Mouse (Mus musculus): ENCODE results near the gene Tprn. TPM values are rescaled to one million over a fixed set of nuclear protein-coding genes. Genes with fewer than 3 reads are reported as not detected.

Tprn gene
- polyA plus RNA-seq, 1 experiment from 2014 or later: 10.0 TPM

DNA sequence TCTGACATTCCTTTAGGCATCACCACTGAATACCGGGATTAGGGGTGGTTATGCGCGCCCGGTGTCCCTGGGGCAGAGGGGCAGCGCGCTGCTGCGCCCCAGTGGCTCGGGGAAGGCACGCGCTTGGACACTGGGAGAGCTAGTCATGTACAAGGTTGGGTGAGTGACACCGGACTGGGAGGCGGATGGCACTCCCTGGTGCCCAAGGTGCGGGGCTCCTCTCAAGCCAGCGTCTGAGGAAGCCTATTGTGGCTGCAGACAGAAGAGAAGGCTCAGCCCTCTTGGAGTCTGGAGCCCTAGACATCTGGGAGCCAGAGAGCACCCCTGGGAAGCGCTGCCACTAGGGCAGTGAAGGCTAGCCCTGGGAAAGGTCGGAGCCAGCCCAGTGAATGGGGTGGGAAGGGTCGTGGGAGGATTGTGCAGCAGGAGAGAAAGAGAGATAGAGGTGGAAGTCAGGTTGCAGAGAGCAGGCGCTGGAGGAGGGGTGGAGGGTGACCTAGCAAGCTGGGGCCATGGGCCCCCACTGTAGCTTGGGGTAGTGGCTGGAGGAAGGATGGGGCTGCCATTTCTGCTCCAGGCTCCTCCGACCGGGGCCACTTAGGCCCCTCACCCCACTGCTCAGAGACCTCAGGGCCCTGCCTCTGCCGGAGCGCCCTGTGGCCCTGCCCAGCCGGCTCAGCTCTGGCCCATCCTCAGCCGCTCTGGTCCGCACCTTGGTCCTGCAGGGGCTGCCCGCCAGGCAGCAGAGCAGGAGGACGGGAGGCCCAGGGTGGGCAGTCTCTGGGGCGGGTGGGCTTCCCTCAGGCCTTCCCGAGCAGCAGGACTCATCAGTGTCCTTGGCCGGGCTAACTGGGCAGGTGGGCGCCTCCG lies 29.0 kb downstream of the Tprn start:
- Histone ChIP-seq H3K27ac (no peak overlapping the region), H3K27me3 (peaks cover 95% of the 10 kb centered on the region), H3K36me3 (replicated peaks) (peaks cover 4% of the 10 kb centered on the region; the same call in 1 of the 2 replicates), H3K4me3 (replicated peaks) (peak overlapping the region; percentile 30), H3K4me1 (peaks cover 19% of the 10 kb centered on the region), H3K9ac (peak overlapping the region; percentile 25; the same call in 1 of the 2 replicates), H3K4me2 (peak overlapping the region; percentile 46), H3K9me3 (no peaks in the 10 kb centered on the region)
- WGBS: 6% methylated on average over 30 of the region's 32 CpGs
- ATAC-seq (ENCODE audit: low FRiP score): 0 out of 2 replicates have a peak, but pooled peaks have one; percentile 7

GRCm38 (mm10) chr2:25292054-25292544 lies 29.7 kb downstream of the Tprn start:
- peak overlapping the region; percentile 25; the same call in 1 of the 2 replicates for H3K9ac ChIP-seq
- H3K4me2 ChIP-seq: peak overlapping the region; percentile 46
- ATAC-seq (ENCODE audit: low FRiP score): peak; percentile 22; the same call in 1 of the 2 replicates
- peaks cover 98% of the 10 kb centered on the region for H3K27me3 ChIP-seq
- H3K4me3 ChIP-seq (replicated peaks): peak overlapping the region; percentile 30
- H3K4me1 ChIP-seq: peaks cover 19% of the 10 kb centered on the region
- H3K36me3 ChIP-seq (replicated peaks): no peaks in the 10 kb centered on the region
- 6% methylated on average over 43 of the region's 43 CpGs for WGBS
- H3K9me3 ChIP-seq: no peaks in the 10 kb centered on the region
- no peak overlapping the region for H3K27ac ChIP-seq

DNA sequence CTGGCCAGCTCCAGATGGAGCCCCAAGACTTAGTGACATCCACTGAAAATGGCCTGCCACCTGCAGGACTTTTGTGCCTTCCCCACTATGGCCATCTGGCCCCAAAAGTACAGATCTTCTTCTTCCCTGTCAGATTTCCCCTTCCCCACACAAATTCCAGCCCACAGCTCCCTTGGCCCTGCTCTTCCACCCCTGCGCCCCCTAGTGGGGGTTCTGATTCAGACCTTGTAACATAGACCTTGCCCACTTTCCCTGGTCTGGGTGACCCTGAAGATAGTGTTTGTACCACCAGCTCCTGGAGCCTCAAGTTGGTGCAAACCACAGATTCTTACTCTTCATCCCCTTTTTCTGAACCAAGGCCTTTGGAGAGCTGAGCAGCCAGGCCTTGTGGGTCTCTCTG lies 30.4 kb downstream of the Tprn start:
- Histone ChIP-seq H3K4me2 (no peak overlapping the region), H3K9ac (no peak overlapping the region), H3K36me3 (replicated peaks) (no peaks in the 10 kb centered on the region), H3K9me3 (no peaks in the 10 kb centered on the region), H3K4me1 (peaks cover 19% of the 10 kb centered on the region), H3K4me3 (replicated peaks) (no peak overlapping the region), H3K27ac (no peak overlapping the region), H3K27me3 (peaks cover 98% of the 10 kb centered on the region)
- ATAC-seq (ENCODE audit: low FRiP score): no peak
- WGBS: 6% methylated on average over 1 of the region's 1 CpGs

GRCm38 (mm10) chr2:25293706-25294105 lies 31.3 kb downstream of the Tprn start:
- no peak overlapping the region for H3K27ac ChIP-seq
- no peaks in the 10 kb centered on the region for H3K36me3 ChIP-seq (replicated peaks)
- 74% methylated on average over 9 of the region's 9 CpGs for WGBS
- H3K27me3 ChIP-seq: peaks cover 95% of the 10 kb centered on the region
- H3K4me2 ChIP-seq: no peak overlapping the region
- no peak overlapping the region for H3K4me3 ChIP-seq (replicated peaks)
- ATAC-seq (ENCODE audit: low FRiP score): no peak
- H3K9ac ChIP-seq: no peak overlapping the region
- peaks cover 19% of the 10 kb centered on the region for H3K4me1 ChIP-seq
- no peaks in the 10 kb centered on the region for H3K9me3 ChIP-seq

DNA sequence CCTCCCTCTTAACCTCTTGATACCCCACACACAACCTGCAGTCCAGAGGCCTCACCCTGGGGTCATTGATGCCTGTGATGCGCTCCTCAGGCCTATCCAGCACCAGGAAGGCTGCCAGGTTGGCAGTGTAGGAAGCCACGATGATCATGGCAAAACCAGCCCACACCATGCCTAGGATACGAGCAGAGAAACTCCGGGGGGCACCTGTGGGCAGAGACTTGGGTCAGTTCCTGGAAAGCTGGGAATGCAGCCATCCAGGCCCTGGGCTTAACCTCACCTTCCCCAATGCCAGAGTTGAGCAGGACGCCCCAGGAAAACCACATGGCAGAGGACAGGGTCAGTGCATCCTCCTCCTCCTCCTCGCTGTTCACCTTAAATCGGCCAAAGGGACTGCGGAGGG lies 34.7 kb downstream of the Tprn start:
- no peak overlapping the region for H3K4me3 ChIP-seq (replicated peaks)
- ATAC-seq (ENCODE audit: low FRiP score): no peak
- no peak overlapping the region for H3K4me2 ChIP-seq
- peaks cover 61% of the 10 kb centered on the region for H3K27me3 ChIP-seq
- H3K4me1 ChIP-seq: peaks cover 5% of the 10 kb centered on the region
- no peak overlapping the region for H3K27ac ChIP-seq
- H3K9ac ChIP-seq: no peak overlapping the region
- WGBS: 84% methylated on average over 7 of the region's 8 CpGs
- H3K9me3 ChIP-seq: no peaks in the 10 kb centered on the region
- no peaks in the 10 kb centered on the region for H3K36me3 ChIP-seq (replicated peaks)

DNA sequence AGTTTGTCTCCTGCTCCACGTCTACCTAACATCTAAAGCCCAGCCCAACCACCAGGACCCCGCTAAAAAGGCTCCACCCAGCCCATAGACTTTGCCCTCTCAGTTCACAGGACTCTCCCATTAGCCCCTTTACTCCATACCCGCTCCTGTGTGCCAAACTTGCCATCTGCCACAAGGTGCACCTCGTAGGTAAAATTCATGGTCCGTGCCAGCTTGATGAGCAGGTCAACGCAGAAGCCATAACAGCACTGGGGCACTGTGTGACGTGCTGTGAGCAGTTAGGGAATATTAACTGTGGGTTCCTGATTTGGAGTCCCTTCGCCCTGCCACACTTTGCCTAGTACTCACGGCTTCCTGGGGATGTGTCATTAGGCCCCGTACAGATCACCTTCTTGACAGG lies 35.6 kb downstream of the Tprn start:
- Histone ChIP-seq H3K9ac (no peak overlapping the region), H3K27me3 (peaks cover 56% of the 10 kb centered on the region), H3K4me1 (no peaks in the 10 kb centered on the region), H3K4me2 (no peak overlapping the region), H3K4me3 (replicated peaks) (no peak overlapping the region), H3K36me3 (replicated peaks) (no peaks in the 10 kb centered on the region), H3K27ac (no peak overlapping the region), H3K9me3 (no peaks in the 10 kb centered on the region)
- whole genome bisulfite sequencing: 85% methylated on average over 10 of the region's 10 CpGs
- no peak for ATAC-seq (ENCODE audit: low FRiP score)

DNA sequence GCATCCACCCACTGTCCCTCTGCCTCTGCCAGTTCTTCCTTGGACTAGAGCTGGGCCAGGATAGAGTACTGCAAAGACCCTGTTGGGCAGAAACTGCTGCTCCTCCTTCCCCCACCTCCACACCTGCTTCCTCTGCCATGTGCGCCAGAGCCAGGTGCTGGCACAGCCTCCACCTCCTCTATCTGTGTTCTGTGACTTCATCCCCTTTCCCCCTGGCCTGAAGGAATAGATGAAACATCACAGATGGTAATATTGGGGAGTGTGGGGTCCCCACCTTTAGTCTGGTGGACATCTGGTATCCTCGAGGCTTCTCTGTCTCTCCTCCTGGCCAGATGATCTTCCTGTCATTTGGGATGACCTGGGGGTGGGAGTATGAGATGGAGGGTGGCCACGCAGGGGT lies 41.0 kb downstream of the Tprn start:
- peaks cover 52% of the 10 kb centered on the region for H3K27me3 ChIP-seq
- H3K4me3 ChIP-seq (replicated peaks): no peak overlapping the region
- H3K9me3 ChIP-seq: no peaks in the 10 kb centered on the region
- ATAC-seq (ENCODE audit: low FRiP score): no peak
- H3K4me1 ChIP-seq: 0 out of 2 replicates have a peak, but pooled peaks cover 13% of the 10 kb centered on the region
- WGBS: 82% methylated on average over 3 of the region's 3 CpGs
- no peak overlapping the region for H3K9ac ChIP-seq
- no peaks in the 10 kb centered on the region for H3K36me3 ChIP-seq (replicated peaks)
- H3K27ac ChIP-seq: no peak overlapping the region
- no peak overlapping the region for H3K4me2 ChIP-seq

- peak overlapping the region; percentile 87 for H3K4me2 ChIP-seq
- ATAC-seq (ENCODE audit: low FRiP score): no peak
- 71% methylated on average over 7 of the region's 7 CpGs for WGBS
- H3K4me3 ChIP-seq (replicated peaks): peak overlapping the region; percentile 49; the same call in 1 of the 2 replicates
- H3K27me3 ChIP-seq: peaks cover 58% of the 10 kb centered on the region
- H3K27ac ChIP-seq: no peak overlapping the region
- 0 out of 2 replicates have a peak, but pooled peaks cover 13% of the 10 kb centered on the region for H3K4me1 ChIP-seq
- H3K9me3 ChIP-seq: no peaks in the 10 kb centered on the region
- no peaks in the 10 kb centered on the region for H3K36me3 ChIP-seq (replicated peaks)
- H3K9ac ChIP-seq: 0 out of 2 replicates have a peak overlapping the region, but pooled peaks have one; percentile 61
Measured at GRCm38 (mm10) chr2:25303931-25304656, 41.7 kb downstream of the Tprn start.

- peaks cover 66% of the 10 kb centered on the region for H3K27me3 ChIP-seq
- 2% methylated on average over 41 of the region's 45 CpGs for WGBS
- H3K27ac ChIP-seq: no peak overlapping the region
- peak; percentile 83 for ATAC-seq (ENCODE audit: low FRiP score)
- peak overlapping the region; percentile 87 for H3K4me2 ChIP-seq
- H3K9me3 ChIP-seq: no peaks in the 10 kb centered on the region
- H3K4me3 ChIP-seq (replicated peaks): peak overlapping the region; percentile 49
- 0 out of 2 replicates have a peak, but pooled peaks cover 13% of the 10 kb centered on the region for H3K4me1 ChIP-seq
- H3K36me3 ChIP-seq (replicated peaks): no peaks in the 10 kb centered on the region
- H3K9ac ChIP-seq: peak overlapping the region; percentile 61
Measured at GRCm38 (mm10) chr2:25304657-25305541, 42.5 kb downstream of the Tprn start.

- WGBS: 50% methylated on average over 14 of the region's 14 CpGs
- ATAC-seq (ENCODE audit: low FRiP score): no peak
- H3K27me3 ChIP-seq: peaks cover 75% of the 10 kb centered on the region
Measured at GRCm38 (mm10) chr2:25305587-25306359, 43.4 kb downstream of the Tprn start.

DNA sequence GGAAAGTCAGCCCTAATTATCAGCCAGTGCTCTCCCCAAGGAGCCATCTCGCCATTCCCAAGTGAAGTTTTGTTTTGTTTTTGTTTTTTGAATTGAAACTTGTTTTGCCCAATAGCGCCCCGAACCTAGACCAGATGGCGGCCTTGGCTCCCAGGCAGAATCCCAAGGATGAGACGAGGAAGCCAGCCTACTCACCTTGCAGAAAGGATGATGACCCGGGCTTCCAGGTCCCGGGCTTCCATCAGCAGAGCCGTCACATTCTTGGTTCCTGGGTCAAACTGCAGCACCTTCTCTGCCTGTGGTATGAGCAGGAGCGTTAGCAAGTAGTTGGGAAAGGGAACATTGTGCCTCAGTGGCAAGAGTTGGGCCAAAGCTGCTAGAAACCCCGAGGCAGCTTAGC lies 47.8 kb downstream of the Tprn start:
- Histone ChIP-seq H3K36me3 (replicated peaks) (no peaks in the 10 kb centered on the region), H3K9me3 (no peaks in the 10 kb centered on the region), H3K4me3 (replicated peaks) (no peak overlapping the region), H3K4me2 (no peak overlapping the region), H3K27ac (no peak overlapping the region), H3K27me3 (peaks cover 99% of the 10 kb centered on the region), H3K4me1 (0 out of 2 replicates have a peak, but pooled peaks cover 4% of the 10 kb centered on the region), H3K9ac (no peak overlapping the region)
- ATAC-seq (ENCODE audit: low FRiP score): no peak
- WGBS: 57% methylated on average over 10 of the region's 10 CpGs

More at GRCm38 (mm10) chr2:25305587-25306359, 43.4 kb downstream of the Tprn start:
- peak overlapping the region; percentile 61; the same call in 1 of the 2 replicates for H3K9ac ChIP-seq
- H3K4me1 ChIP-seq: 0 out of 2 replicates have a peak, but pooled peaks cover 13% of the 10 kb centered on the region
- no peak overlapping the region for H3K27ac ChIP-seq
- peak overlapping the region; percentile 49 for H3K4me3 ChIP-seq (replicated peaks)
- peak overlapping the region; percentile 87 for H3K4me2 ChIP-seq
- no peaks in the 10 kb centered on the region for H3K9me3 ChIP-seq
- H3K36me3 ChIP-seq (replicated peaks): no peaks in the 10 kb centered on the region
